Mouse (Mus musculus) left cerebral cortex, adult 9 months (tissue): Measurements from ENCODE around the gene Krt71.
A peak's percentile ranks its signal among the peaks of the same experiment; 100 is the strongest.
"Not testable (repeated sequence)": the region's sequence is repeated elsewhere in the genome, so short reads cannot be mapped to it uniquely, and the experiment has no call there.

Experiments
- DNase-seq, 2 experiments: peaks; one replicate each; pipeline ENCODE4 v3.0.0; 2022; ENCODE audit warnings: low spot score in 2 of 2

Krt71 gene

GRCm38 (mm10) chr15:101742711-101743110, at the start of gene Krt71:
Gene Krt71, minus strand, starts transcription at chr15:101743109.
- DNase-seq: no peak

GRCm38 (mm10) chr15:101790867-101791266, 48.0 kb upstream of the Krt71 start:
- DNase-seq: no peak

- DNase-seq: no peak
Measured at GRCm38 (mm10) chr15:101786360-101786759, 43.5 kb upstream of the Krt71 start, which contains the start of gene Krt72. Gene Krt72, minus strand, starts transcription at chr15:101786460.

GRCm38 (mm10) chr15:101773420-101773819, 30.5 kb upstream of the Krt71 start:
- no peak for DNase-seq

GRCm38 (mm10) chr15:101772711-101773081, 29.8 kb upstream of the Krt71 start:
- DNase-seq: peak; percentile 30 to 95

GRCm38 (mm10) chr15:101772080-101772710, 29.3 kb upstream of the Krt71 start:
- peak in 1 of 2 experiments; percentile 15 for DNase-seq

GRCm38 (mm10) chr15:101770226-101770625, 27.3 kb upstream of the Krt71 start:
- no peak for DNase-seq

- no peak for DNase-seq
Measured at GRCm38 (mm10) chr15:101737786-101738185, 5.1 kb downstream of the Krt71 start.

- DNase-seq: no peak
Measured at GRCm38 (mm10) chr15:101730653-101731052, 12.3 kb downstream of the Krt71 start.

GRCm38 (mm10) chr15:101724686-101725085, 18.2 kb downstream of the Krt71 start:
- no peak for DNase-seq

GRCm38 (mm10) chr15:101715831-101716230, 27.1 kb downstream of the Krt71 start:
- no peak for DNase-seq

GRCm38 (mm10) chr15:101714356-101714755, 28.6 kb downstream of the Krt71 start:
- no peak for DNase-seq

GRCm38 (mm10) chr15:101713731-101714130, 29.2 kb downstream of the Krt71 start:
- DNase-seq: no peak

GRCm38 (mm10) chr15:101712720-101713119, 30.2 kb downstream of the Krt71 start, which contains the start of gene Krt5:
Gene Krt5, minus strand, starts transcription at chr15:101712898.
- no peak for DNase-seq

GRCm38 (mm10) chr15:101708683-101709082, 34.2 kb downstream of the Krt71 start:
- no peak for DNase-seq

GRCm38 (mm10) chr15:101707454-101707853, 35.5 kb downstream of the Krt71 start:
- DNase-seq: no peak

- DNase-seq: no peak
Measured at GRCm38 (mm10) chr15:101704066-101704465, 38.8 kb downstream of the Krt71 start.

GRCm38 (mm10) chr15:101702380-101702779, 40.5 kb downstream of the Krt71 start:
- no peak for DNase-seq

GRCm38 (mm10) chr15:101699866-101700265, 43.0 kb downstream of the Krt71 start:
- no peak for DNase-seq

- no peak for DNase-seq
Measured at GRCm38 (mm10) chr15:101699192-101699591, 43.7 kb downstream of the Krt71 start.

- DNase-seq: no peak
Measured at GRCm38 (mm10) chr15:101697326-101698188, 45.4 kb downstream of the Krt71 start.

GRCm38 (mm10) chr15:101694207-101694606, 48.7 kb downstream of the Krt71 start, which contains the start of gene Krt6a:
Gene Krt6a, minus strand, starts transcription at chr15:101694307.
- no peak for DNase-seq

GRCm38 (mm10) chr15:101690460-101690859, 52.4 kb downstream of the Krt71 start:
- not testable (repeated sequence) for DNase-seq
